Mouse (Mus musculus) lung, adult 10 weeks (tissue): Measurements from ENCODE around the gene Olfr1301. TPM values are rescaled to one million over a fixed set of nuclear protein-coding genes. Genes with fewer than 3 reads are reported as not detected.

Experiments used
- polyA plus RNA-seq: library from polyadenylated mRNA; stranded (reverse); fragments of 350-450 nt; fragmentation: Illumina TruSeq; extraction: RNeasy Lipid Tissue Mini Kit (QIAGEN cat#74804); gene quantifications from one replicate; pipeline ENCODE4 v1.2.3, GENCODE M21; 2014; ENCODE audit warnings: low read depth, low replicate concordance; ENCODE audit not compliant: insufficient read depth

Gene Olfr1301
- not detected for polyA plus RNA-seq

GRCm38 (mm10) chr2:111750706-111751105 lies at the start of gene Olfr1301:
TSS of gene Olfr1301 (plus strand) at chr2:111751006.

DNA sequence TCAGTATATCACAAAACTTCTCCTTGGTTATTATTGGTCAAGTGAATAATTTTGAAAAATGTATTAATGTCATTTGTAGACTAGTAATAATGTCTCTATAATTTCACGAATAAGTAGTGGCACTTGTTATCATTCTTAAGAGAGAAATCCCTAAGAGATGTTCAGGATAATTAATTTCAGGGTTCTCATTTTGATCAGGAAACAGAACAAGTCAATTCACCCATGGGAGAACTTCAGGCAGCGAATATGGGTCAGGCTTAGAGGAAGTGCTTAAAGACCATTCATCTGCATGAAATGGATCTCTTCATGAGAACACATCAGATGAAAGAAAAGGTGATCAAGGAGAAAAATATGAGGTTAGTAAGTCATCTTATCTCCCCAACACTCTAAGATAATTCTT lies 26.3 kb downstream of the Olfr1301 start, which contains the start of gene Olfr1302:
Olfr1302 (plus strand) TSS at position 301 of the 400 bp plus-strand sequence.

Other genes starting within 250 kb of the Olfr1301 start
- gene Olfr1293-ps, start 225.8 kb upstream of the Olfr1301 start, polyA plus RNA-seq: not detected
- not detected for gene Olfr1294, start 210.7 kb upstream of the Olfr1301 start, polyA plus RNA-seq
- gene Olfr1295, start 181.3 kb upstream of the Olfr1301 start, polyA plus RNA-seq: not detected
- gene Olfr1297, start 124.5 kb upstream of the Olfr1301 start, polyA plus RNA-seq: not detected
- not detected for gene Olfr1298, start 101.8 kb upstream of the Olfr1301 start, polyA plus RNA-seq
- gene Olfr1299, start 89.6 kb upstream of the Olfr1301 start, polyA plus RNA-seq: not detected
- not detected for gene Olfr1302, start 26.4 kb downstream of the Olfr1301 start, polyA plus RNA-seq
- gene Olfr1303, start 69.3 kb downstream of the Olfr1301 start, polyA plus RNA-seq: not detected
- not detected for gene Olfr1305, start 126.1 kb downstream of the Olfr1301 start, polyA plus RNA-seq
- gene Olfr1306, start 165.3 kb downstream of the Olfr1301 start, polyA plus RNA-seq: not detected
- gene Olfr1307, start 198.4 kb downstream of the Olfr1301 start, polyA plus RNA-seq: not detected
- not detected for gene Olfr1308, start 213.9 kb downstream of the Olfr1301 start, polyA plus RNA-seq
- gene Olfr1309, start 239.3 kb downstream of the Olfr1301 start, polyA plus RNA-seq: not detected